Mouse (Mus musculus) liver, embryonic 14.5 days (tissue): ENCODE data around the gene Cox17. TPM values are rescaled to one million over a fixed set of nuclear protein-coding genes. Genes with fewer than 3 reads are reported as not detected.
A peak's percentile ranks its signal among the peaks of the same experiment; 100 is the strongest.

Source experiments
- ATAC-seq: fragments of 200-750 bp; cut with Nextera tagmentation; 2 replicates; pipeline ENCODE4 v1.8.0; 2017; ENCODE audit warnings: moderate number of reproducible peaks, mild to moderate bottlenecking, moderate library complexity; ENCODE audit not compliant: insufficient read depth
- DNase-seq, 3 experiments: peaks; one replicate each; pipeline ENCODE4 v3.0.0-alpha.2; 2012 to 2013; ENCODE audit warnings: low read depth in 3 of 3, low spot score in 3 of 3
- H3K27ac ChIP-seq: fragments of 300-500 bp; sonication (generic); 2 replicates; pipeline ENCODE4 v1.5.1; 2014; ENCODE audit warnings: moderate library complexity, mild to moderate bottlenecking, control low read depth, inconsistent platforms
- H3K27me3 ChIP-seq: fragments of 300-500 bp; sonication (generic); 2 replicates; pipeline ENCODE4 v1.6.1; 2014; ENCODE audit warnings: mild to moderate bottlenecking, low read length, moderate library complexity; ENCODE audit not compliant: control insufficient read depth, insufficient read depth
- H3K36me3 ChIP-seq: fragments of 300-500 bp; sonication (generic); replicated peaks from 2 replicates; pipeline ENCODE4 v1.6.1; 2014; ENCODE audit warnings: low read depth; ENCODE audit not compliant: control insufficient read depth, insufficient read depth
- H3K4me1 ChIP-seq, 2 experiments: fragments of 200-500 bp in 1 of 2; fragments of 300-500 bp in 1 of 2; sonication (generic) in 1 of 2; replicated peaks; 2 replicates each; pipeline ENCODE4 v1.6.1; 2012 to 2014; ENCODE audit warnings: antibody characterized with exemption in 1 of 2, inconsistent platforms in 1 of 2, low read length in 1 of 2; ENCODE audit not compliant: control insufficient read depth in 2 of 2, insufficient read depth in 2 of 2
- H3K4me2 ChIP-seq: fragments of 300-500 bp; sonication (generic); 2 replicates; pipeline ENCODE4 v1.6.1; 2014; ENCODE audit warnings: low read depth, mild to moderate bottlenecking, control low read depth, moderate library complexity
- H3K4me3 ChIP-seq, 2 experiments: fragments of 200-500 bp in 1 of 2; fragments of 300-500 bp in 1 of 2; sonication (generic) in 1 of 2; 2 replicates each; pipeline ENCODE4 v1.5.1; 2012 to 2014; ENCODE audit warnings: low read depth in 2 of 2, low read length in 2 of 2, mild to moderate bottlenecking in 2 of 2, control low read depth in 1 of 2, inconsistent platforms in 1 of 2, moderate library complexity in 1 of 2; ENCODE audit not compliant: insufficient read depth in 1 of 2
- H3K9ac ChIP-seq: fragments of 300-500 bp; sonication (generic); replicated peaks from 2 replicates; pipeline ENCODE4 v1.6.1; 2014; ENCODE audit warnings: mild to moderate bottlenecking, control low read depth, moderate library complexity
- H3K9me3 ChIP-seq: fragments of 300-500 bp; sonication (generic); 2 replicates; pipeline ENCODE4 v1.6.1; 2016; ENCODE audit warnings: low read length, mixed read lengths; ENCODE audit not compliant: control insufficient read depth
- CTCF ChIP-seq: IDR thresholded peaks from 2 replicates; pipeline ENCODE4 v1.5.1; 2016; ENCODE audit warnings: antibody characterized with exemption, low read depth, control low read depth
- EP300 ChIP-seq: IDR thresholded peaks from 2 replicates; pipeline ENCODE4 v1.6.1; 2016; ENCODE audit warnings: antibody characterized with exemption, low read depth
- WGBS: fragments of 180-500 bp; shearing (Covaris S2); extraction: QIAGEN DNeasy Blood & Tissue Kit; methylation state at CpG from one replicate; pipeline ENCODE4 v1.1.7; 2014; ENCODE audit not compliant: insufficient replicate concordance; 5-methylcytosine and 5-hydroxymethylcytosine counted together
- polyA plus RNA-seq, 2 experiments: library from polyadenylated mRNA; depleted of rRNA in 1 of 2; stranded (reverse) in 1 of 2; unstranded in 1 of 2; fragments of >200 nt; fragmentation: Nextera tagmentation in 1 of 2; extraction: Ambion mirVana in 1 of 2; gene quantifications; 2 replicates each; pipeline versions ENCODE4 v1.2.1 to v1.2.3; 2012 to 2014

Cox17 gene
- polyA plus RNA-seq, 2 experiments = 227 to 351 TPM

DNA sequence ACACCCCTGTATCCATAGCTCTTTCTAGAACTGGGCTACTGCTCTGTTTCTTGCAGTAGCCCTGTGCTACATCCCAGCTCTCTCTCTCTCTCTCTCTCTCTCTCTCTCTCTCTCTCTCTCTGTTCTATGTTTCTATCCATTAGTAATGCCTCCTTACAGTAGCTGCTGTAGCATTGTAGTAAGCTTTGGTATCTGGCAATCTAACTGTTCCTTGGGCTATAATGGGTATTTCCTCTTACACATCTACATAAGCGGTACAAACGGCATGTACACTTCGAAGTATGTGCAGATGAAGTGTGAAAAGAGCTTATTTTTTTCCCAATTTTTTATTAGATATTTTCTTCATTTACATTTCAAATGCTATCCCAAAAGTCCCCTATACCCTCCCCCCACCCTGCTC is 33.1 kb downstream of the Cox17 start:
- peaks cover 37 to 50% of the 10 kb centered on the region in 2 experiments for H3K4me1 ChIP-seq
- H3K27ac ChIP-seq = no peak overlapping the region
- WGBS = 72% methylated on average over 3 of the region's 3 CpGs
- no peaks in the 10 kb centered on the region for H3K9me3 ChIP-seq
- H3K4me3 ChIP-seq = no peak overlapping the region
- DNase-seq (no peak), ATAC-seq (no peak)
- peaks cover 19% of the 10 kb centered on the region for H3K36me3 ChIP-seq
- TF ChIP-seq EP300 = no peak
- TF ChIP-seq CTCF = no peak
- H3K9ac ChIP-seq = no peak overlapping the region
- H3K27me3 ChIP-seq = no peaks in the 10 kb centered on the region
- H3K4me2 ChIP-seq = no peak overlapping the region

DNA sequence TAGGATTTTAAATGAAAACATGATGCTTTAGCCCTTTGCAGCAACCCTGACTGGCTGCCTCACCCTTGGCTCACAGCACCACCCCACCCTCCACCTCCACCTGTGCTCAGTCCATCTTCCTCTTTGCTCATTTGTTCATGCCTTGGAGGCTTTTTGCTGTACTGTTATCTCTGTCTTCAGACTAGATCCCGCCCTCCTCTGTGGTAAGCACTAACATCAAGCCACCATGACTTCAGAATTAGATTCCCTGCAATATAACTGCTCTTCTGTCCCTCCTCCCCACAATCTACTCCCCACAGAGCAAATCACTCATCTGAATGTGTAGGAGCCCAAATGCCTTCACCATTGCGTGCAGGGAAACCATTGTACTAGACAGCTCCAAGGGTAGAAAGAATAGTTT is 36.9 kb downstream of the Cox17 start:
- Histone ChIP-seq H3K36me3 (peaks cover 2% of the 10 kb centered on the region), H3K9me3 (no peaks in the 10 kb centered on the region), H3K4me2 (peak overlapping the region; percentile 20; the same call in 1 of the 2 replicates), H3K9ac (no peak overlapping the region), H3K27ac (peak overlapping the region; percentile 63), H3K27me3 (no peaks in the 10 kb centered on the region), H3K4me1 (peaks cover 41 to 53% of the 10 kb centered on the region in 2 experiments), H3K4me3 (no peak overlapping the region)
- WGBS = 28% methylated on average over 2 of the region's 2 CpGs
- DNase-seq (no peak), ATAC-seq (peak; percentile 77)
- peak; percentile 63 for TF ChIP-seq EP300
- TF ChIP-seq CTCF = no peak

DNA sequence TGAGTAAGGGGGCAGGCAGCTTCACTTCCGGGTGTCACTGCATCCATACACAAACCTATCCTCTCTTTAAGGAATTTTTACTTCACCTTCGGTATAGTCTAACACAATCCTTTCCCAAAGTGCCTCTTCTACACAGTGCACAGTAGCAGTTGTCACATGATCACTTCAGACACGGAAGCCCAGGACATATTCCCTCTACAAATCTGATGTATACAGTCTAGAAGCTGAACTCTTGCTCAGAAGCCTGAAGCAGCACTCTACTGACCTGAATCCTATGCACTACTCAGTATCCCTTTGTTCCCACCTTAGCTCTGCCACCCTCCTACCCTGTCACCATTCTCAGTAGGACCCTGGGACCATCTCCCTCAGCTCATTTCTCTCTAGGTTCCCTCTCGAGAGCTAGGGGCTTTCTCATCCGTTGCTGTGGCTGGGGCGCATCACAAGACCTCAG is 38.4 kb downstream of the Cox17 start:
- Histone ChIP-seq H3K9ac (no peak overlapping the region), H3K4me1 (peaks cover 38 to 44% of the 10 kb centered on the region in 2 experiments), H3K4me3 (no peak overlapping the region), H3K27me3 (no peaks in the 10 kb centered on the region), H3K4me2 (no peak overlapping the region), H3K36me3 (no peaks in the 10 kb centered on the region), H3K27ac (0 out of 2 replicates have a peak overlapping the region, but pooled peaks have one; percentile 44), H3K9me3 (no peaks in the 10 kb centered on the region)
- DNase-seq (no peak), ATAC-seq (no peak)
- 75% methylated on average over 6 of the region's 6 CpGs for WGBS
- no peak for TF ChIP-seq EP300
- TF ChIP-seq CTCF = no peak

DNA sequence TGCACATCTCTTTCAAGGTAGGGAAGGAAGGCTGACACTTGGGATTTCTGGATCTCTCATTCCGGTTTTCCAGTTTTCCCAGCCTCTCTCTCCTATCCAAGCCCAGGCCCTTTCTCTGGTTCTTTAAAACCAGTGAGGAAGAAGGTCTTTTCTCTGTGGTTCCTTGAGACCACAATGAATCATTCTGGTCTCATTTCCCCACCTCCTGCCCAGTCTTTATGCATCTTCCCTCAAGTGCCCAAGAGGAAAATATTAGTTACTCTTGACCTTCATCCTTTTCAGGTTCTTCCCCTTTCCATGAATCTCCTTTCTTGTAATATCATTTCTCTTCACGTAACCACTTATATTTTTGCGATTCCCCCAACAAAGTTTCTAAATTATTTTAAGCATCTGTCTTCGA is 38.9 kb downstream of the Cox17 start:
- Histone ChIP-seq H3K27me3 (no peaks in the 10 kb centered on the region), H3K27ac (no peak overlapping the region)
- WGBS = 82% methylated on average over 4 of the region's 4 CpGs

DNA sequence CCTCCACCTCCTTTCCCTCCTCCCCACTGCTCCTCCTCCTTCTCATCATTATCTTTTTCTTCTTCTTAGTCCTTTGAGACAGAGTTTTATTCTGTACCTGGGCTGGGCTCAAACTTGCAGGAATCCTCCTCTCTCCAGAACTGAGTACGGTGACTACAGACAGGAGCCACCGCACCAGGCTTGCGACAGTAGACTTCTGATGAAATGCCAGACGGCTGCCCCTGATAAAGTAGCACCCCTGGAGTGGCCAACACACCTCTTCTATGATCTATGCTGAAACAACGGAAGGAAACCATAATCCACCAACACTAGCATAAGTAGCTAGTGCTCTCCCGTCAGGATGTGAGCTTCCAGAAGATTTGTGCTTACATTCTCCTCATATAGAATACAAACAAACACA is 40.6 kb downstream of the Cox17 start:
- Histone ChIP-seq H3K4me1 (peaks cover 38 to 44% of the 10 kb centered on the region in 2 experiments), H3K4me3 (no peak overlapping the region), H3K36me3 (no peaks in the 10 kb centered on the region), H3K9ac (peak overlapping the region; percentile 37), H3K4me2 (peak overlapping the region; percentile 31), H3K9me3 (no peaks in the 10 kb centered on the region), H3K27ac (peak overlapping the region; percentile 50), H3K27me3 (no peaks in the 10 kb centered on the region)
- ATAC-seq (peak; percentile 67), DNase-seq (no peak)
- TF ChIP-seq EP300 (peak; percentile 57), CTCF (no peak)
- 24% methylated on average over 6 of the region's 6 CpGs for WGBS

More for the DNA sequence above, 38.9 kb downstream of the Cox17 start:
- no peak for DNase-seq
- ATAC-seq = no peak
- TF ChIP-seq CTCF = no peak
- no peak for TF ChIP-seq EP300
- Histone ChIP-seq H3K4me1 (peaks cover 38 to 44% of the 10 kb centered on the region in 2 experiments), H3K9me3 (no peaks in the 10 kb centered on the region), H3K4me3 (no peak overlapping the region), H3K4me2 (no peak overlapping the region), H3K36me3 (no peaks in the 10 kb centered on the region), H3K9ac (no peak overlapping the region)
